Mouse (Mus musculus): Measurements from ENCODE around the gene Hspb1. TPM values are rescaled to one million over a fixed set of nuclear protein-coding genes. Genes with fewer than 3 reads are reported as not detected.
A peak's percentile ranks its signal among the peaks of the same experiment; 100 is the strongest.

Hspb1 gene
- total RNA-seq, 2 experiments from 2014 or later, result 16.7 to 22.4 TPM

DNA sequence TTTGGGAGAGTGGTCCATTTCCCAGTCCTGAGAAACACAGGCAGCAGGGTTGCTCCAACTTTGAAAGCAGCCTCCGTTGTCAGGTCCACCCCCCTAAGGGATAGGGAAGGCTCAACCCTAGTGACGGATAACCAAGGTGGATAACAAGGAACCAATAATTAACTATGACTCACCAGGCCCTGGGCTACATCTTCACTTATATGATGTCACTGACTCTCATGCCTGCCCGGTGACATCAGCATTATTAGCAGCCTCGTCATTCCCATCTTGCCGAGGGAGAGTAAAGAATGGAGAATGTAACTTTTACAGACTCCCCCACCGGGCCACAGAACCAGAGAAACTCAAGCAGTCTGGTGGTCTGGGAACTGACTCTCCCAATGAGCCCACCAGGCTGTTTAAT, 3.1 kb upstream of the Hspb1 start:
- DNase-seq (ENCODE audit: low spot score in 2 of 2), result no peak

DNA sequence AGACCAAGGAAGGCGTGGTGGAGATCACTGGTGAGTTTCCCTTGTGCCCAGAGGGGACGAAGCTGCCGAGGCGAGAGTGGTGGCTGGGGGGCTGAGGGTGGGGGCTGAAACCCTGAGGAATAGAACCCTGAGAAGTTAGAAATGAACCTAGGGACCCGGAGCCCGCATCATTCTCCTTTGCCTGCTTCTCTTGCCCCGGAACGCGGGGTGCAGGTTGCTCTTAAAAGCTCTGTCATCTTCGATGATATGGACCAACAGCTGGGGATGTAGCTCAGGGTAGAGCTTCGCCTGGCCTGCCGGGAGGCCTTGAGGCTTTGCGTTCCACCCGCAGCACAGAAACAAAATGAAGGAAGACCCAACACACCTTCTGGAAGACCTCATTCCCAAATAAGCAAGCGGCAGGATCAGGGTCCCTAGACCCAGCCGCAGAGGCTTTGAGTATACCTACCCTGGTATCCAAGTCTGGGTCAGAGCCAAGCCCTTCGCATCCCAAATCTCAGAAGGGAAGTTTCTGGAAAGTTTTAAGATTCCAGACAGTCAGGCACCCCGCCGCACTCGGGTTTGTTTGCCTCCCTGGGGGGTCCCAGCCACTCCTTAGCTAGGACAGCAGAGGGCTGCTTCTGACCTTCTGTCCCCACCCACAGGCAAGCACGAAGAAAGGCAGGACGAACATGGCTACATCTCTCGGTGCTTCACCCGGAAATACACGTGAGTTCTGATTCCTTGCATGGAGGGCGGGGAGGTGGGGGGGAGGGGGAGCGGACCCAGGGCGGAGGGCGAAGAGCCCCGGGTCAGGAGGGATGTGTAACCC, 891 bp downstream of the Hspb1 start:
- DNase-seq (ENCODE audit: low spot score in 2 of 2), result no peak

DNA sequence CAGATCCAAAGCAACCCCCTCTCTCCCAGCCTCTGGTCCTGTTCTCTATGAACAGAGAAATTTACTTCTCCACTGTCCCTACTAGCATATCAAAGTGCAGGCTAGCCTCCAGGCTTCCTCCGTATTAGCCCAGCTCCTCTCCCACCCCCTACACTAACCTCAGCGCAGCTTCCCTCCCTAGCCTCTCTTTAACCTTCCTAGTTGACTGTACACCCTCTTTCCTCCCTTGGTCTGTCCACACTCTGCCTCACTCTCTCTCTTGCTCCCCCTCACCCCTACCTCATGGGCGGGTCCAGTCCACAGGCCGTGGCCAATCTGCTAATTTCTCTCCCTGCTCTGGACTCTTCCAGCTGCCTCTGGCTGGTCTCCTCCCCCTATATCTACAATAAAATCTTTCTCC, 2.6 kb downstream of the Hspb1 start:
- no peak for DNase-seq (ENCODE audit: low spot score in 2 of 2)

DNA sequence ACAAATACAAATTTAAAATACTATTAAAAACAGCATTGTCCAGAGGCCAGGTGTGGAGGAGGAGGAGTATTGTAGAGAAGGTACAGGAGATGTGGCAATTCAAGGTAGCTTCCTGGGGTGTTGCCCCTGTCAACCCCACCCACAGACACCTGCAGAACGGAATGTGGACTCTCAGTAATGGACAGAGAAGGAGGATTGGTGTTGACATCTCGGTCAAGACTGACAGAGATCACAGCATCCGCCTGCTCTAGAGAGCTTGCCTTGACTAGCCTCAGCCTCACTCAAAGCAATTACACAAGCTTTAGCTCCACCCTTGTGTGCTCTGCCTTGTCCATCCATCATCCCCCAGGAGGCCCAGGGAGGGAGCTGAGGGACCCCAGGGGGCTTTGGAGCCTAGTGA, 3.2 kb downstream of the Hspb1 start:
- no peak for DNase-seq (ENCODE audit: low spot score in 2 of 2)

DNA sequence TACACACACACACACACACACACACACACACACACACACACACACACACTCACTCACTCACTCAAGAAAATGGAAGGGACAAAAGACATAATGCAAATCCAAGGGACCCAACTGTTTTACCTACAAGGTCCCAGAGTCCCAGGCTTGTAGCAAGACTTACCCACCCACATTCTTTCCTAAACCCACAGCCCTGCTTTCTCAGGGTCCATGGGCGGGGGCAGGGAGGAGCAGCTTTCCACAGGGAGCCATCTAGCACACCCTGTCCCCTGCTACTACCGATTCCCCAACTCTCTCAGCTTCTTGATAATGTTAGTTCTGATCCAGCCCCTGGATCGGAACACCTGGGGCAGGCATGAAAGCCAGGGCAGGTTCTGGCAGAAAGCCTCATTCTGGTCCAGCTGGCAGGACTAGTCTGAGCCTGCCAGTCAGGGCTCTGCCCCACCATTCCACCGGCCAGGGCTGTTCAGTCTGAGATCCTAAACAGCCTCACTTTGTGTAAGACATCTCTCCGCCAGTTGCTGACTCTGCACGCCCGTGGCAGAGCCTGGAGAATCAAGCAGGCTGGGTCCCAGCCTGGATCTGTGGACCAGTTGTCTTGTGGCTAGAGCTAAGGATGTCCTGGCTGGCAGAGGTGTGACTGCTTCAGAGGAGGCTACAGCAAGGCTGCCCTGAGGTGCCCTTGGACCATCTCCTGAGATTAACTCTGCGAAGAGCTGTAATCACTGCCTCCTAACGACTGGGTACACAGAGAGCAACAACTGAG, 5.1 kb downstream of the Hspb1 start:
- DNase-seq (ENCODE audit: low spot score in 2 of 2), result no peak

DNA sequence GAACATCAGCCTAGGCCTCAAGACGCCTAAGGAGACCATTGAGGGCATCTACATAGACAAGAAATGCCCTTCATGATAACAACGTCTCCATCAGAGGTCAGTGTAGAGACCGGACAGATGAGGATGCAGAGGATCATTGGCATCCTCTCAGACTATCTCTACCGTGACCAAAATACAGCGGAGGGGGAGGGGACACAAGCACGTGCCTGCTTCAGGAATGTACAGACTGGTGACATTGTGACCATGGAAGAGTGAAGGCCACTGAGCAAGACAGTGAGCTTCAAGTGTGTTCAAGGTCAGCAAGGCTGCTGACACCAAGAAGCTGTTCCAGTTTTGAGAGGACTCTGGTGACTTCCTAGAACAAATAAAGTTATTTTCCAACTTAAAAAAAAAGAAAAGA, 7.2 kb downstream of the Hspb1 start:
- no peak for DNase-seq (ENCODE audit: low spot score in 2 of 2)

DNA sequence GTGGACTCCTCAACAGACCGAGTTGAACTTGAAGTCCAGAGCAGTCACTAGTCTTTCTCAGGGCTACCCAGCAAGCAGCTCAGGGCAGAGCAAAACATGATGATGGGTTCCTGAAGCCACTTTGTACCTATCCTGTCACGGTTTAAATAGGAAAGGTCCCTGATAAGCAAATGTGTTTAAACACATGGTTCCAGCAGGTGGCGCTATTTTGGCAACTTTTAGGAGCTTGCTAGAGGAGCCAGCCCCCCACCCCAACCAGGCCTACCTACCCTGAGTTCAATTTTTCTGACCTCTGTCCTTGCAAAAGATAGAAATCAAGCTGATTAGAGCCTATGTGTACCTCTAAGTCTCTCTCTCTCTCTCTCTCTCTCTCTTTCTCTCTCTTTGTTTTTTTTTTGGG, 10.3 kb downstream of the Hspb1 start:
- peak in 1 of 2 experiments; percentile 71 for DNase-seq (ENCODE audit: low spot score in 2 of 2)

DNA sequence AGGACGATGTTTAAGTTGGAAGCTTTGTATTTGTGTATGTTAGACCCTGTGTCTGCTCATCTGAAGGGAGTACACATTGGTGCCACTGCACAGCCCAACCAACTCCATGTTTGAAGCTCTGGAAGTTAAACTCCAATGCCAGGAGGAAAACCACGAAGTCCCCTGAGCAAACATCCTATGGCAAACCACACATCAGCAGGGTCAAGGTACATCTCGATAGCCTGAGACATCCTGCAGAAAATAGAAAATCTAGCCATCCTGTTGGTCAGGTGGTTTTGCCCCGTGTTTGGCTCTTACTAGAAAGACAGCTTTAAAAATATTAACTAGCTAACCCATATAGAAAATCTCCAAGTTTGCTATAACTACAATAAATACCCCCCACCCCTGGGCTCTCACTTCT, 11.3 kb downstream of the Hspb1 start:
- DNase-seq (ENCODE audit: low spot score in 2 of 2), result no peak

DNA sequence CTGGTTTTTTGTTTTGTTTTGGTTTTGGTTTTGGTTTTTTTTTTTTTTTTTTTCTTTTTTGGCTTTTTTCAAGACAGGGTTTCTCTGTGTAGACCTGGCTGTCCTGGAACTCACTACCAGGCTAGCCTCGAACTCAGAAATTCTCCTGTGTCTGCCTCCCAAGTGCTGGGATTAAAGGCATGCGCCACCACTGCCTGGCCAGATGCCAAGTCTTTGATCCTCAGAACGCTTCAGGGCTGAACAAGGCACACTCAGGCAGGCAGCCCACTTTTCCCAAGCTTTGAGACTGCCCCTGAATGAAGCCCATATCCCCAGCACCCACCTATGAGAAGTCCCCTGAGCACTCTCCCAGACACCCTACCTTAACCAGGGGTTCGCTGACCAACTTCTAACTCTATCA, 12.1 kb downstream of the Hspb1 start:
- DNase-seq (ENCODE audit: low spot score in 2 of 2), result no peak

DNA sequence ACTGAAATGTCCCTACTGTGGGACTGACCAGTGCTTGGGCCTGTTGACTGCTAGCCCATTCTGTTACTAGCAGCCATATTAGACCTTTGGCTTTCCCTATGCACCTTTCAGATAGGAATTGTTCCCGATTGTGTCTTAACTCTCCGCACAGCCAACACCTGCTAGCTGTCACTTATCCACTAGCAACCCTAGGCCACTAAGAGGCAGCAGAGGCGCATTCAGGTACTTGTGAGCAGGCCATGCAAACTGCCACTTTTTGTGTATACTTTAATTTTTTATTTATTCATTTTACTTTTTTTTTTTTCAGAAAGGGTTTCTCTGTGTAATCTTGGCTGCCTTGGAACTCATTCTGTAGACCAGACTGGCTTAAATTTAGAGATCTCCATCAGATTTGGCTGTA, 13.0 kb downstream of the Hspb1 start:
- no peak for DNase-seq (ENCODE audit: low spot score in 2 of 2)

DNA sequence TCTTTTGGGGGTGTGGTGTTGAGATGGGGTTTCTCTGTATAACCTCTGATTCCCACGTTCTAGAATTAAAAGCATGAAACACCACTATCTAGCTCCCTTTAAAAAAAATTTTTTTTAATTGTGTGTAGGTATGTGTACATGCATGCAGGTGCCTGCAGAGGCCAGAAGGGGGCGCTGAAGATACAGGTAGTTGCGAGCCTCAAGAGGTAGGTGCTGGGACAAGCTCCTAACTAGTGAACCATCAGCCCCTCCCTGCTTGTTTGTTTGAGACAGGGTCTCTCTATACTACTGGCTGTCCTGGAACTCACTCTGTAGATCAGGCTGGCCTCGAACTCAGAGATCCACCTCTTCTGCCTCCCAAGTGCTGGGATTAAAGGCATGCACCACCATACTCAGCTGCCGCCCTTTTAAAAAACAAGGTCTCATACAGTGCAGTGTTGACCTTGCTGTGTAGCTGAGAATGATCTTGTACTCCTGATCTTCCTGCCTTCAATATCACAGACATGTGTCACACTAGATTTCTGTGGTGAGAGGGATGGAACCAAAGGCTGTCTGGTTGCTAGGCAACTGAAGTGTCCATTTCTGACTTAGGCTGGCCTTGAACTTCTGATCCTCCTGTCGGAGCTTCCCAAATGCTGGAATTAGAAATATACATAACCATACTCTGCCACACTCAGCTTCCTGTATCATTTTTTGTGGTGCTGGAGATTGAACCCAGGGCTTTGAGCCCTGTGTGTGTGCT, 13.8 kb downstream of the Hspb1 start:
- no peak for DNase-seq (ENCODE audit: low spot score in 2 of 2)

DNA sequence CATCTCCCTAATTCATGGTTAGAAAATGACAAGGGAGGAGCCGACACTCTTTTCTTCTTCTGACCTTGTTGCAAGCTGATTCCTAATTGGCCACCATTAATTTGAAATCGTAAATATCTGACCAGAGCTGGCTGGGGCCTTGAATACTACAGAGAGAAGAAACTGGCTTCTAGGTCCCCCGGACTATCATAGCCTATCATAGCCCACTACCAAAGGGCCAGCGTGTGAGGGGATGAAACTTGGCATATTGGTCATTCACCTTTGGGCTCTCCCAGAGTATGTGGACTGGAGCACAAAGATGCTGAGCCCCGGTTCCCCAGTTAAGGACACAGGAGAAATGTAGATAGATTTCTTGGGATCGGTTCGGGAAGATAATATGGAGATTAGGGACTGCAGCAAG, 15.3 kb downstream of the Hspb1 start:
- no peak for DNase-seq (ENCODE audit: low spot score in 2 of 2)

DNA sequence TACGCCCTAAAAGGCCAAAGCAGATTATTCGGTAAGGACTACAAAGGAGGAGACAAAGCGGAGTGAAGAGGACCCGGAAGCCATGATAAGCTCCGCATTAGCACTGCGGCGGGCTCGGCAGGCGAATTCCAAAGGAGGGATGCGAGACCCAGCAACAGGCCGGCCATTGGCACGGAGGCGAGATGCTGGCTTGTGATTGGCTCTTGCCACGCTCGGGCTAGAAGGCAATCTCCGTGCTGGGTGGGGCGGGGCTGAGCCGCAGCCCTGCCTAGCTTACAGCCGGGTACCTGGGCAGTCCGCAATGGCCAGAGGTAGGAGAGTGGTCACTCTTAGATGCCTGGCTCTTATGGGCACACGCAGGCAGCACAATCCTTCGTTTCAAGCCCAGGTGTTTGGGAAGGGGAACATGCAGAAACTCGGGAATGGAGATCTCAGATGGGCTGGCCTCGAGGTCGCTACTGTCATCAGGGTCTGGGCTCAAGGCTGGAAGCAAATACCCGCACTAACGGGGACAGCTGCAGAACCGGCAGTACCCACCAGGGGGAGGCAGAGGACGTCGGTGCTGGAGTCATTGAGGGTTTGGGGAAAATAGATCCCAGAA, 15.9 kb downstream of the Hspb1 start:
- peak; percentile 90 to 97 for DNase-seq (ENCODE audit: low spot score in 2 of 2)

DNA sequence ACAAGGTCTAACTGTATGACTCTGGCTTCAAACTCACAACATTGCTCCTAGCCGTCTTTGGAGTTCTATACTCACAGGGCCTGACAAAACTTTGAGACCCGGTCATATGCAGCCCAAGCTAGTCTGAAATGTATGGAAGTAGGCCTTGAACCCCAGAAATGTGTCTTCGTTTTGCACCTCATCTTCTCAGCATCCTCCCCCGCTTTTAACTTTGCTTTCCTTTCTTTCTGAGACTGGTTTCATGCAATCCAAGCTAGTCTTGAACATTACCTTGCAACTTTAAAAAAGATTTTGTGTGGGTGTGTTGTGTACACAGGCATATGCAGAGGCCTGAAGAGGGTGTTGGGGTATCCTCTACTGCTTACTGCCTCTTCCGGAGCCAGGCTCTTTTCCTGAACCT, 16.5 kb downstream of the Hspb1 start:
- DNase-seq (ENCODE audit: low spot score in 2 of 2), result no peak

DNA sequence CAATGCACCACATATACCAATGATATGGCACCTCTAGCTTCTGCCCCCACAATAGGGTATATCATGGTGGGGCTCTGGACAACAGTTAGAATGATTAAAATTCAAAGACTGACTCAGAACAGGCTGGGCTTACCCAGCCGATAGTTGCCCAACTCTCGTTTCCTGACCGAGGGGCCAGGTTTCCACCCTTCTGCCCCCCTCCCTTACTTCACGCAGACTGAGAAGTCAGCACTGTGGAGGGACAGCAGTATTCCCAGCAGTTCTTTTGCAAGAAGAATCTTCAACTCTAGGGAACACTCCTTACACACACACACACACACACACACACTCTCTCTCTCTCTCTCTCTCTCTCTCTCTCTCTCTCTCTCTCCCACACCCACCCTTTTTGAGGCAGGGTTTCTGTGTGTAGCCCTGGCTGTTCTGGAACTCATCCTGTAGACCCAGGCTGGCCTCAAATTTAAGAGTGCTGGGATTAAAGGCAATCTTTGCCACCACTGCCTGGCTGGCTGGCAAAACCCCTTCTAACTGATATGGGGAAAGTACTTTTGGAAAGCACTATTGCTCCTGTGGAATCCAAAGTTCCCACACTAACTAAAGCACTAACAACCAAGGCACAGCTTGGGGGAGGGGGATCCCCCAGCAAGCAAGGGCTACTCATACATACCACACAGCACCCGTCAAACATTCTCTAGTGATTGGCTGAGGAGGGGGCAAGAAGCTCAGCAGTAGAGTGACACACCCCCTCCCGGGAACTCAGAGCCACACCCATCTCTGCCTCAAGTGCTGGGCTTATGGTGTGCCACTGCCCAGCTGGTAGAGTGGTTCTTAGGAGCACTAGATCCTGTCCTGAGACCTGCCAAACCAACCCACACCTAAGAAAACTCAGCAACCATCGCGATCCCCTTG, 17.9 kb downstream of the Hspb1 start:
- no peak for DNase-seq (ENCODE audit: low spot score in 2 of 2)

DNA sequence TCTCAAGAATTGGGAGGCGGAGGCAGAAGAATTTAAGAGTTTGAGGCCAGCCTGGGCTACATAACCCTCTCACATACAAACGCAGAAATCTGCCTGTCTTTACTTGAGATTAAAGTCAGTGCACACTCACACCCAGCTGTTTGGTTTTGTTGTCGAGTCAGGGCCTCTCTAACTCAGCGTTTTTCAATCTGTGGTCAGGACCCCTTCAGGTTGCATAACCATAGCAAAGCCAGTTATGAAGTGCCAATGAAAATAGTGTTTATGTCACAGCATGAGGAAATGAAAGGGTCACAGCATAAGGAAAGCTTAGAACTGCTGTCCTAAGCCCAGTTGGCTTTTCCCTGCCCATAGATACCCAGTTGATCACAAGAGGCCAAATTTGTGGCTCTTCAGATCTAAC, 19.1 kb downstream of the Hspb1 start:
- no peak for DNase-seq (ENCODE audit: low spot score in 2 of 2)

DNA sequence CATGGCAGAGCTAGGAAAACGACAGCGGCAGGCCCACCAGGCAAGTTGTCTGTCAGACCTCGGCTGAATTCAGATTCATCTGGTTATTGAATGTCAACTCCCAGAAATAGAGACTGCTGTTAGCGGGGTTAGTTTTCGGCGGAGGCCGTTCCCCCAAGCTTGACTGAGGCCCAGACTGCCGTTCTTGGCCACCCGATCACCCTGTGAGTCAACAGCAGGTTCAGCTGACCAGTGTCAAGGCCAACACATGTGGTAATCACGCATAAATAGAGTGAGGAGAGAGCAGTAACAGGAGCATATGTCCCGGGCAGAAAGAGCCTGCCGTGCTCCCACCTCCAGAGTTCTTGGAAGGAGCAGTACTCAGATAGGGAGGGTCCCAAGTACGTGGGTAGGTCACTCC, 19.5 kb downstream of the Hspb1 start:
- DNase-seq (ENCODE audit: low spot score in 2 of 2), result no peak

DNA sequence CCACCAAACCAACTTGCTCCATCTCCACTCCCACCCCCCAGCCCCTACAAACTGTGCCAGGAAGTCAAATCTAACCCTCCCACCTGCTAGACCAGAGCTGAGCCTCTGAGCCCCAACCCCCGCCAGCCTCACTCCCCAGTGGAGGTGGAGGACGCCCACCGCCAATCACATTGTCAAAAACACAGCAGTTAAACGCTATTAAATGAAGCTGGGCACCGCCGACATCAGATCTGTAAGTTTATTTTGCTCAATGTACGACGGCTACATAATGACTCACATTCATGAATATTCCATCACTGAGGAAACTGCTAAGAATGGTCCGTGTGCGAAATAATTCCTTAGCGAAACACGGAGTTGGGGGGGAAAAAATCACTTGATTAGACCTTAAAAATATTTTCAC, 20.5 kb downstream of the Hspb1 start:
- DNase-seq (ENCODE audit: low spot score in 2 of 2), result peak in 1 of 2 experiments; percentile 67

DNA sequence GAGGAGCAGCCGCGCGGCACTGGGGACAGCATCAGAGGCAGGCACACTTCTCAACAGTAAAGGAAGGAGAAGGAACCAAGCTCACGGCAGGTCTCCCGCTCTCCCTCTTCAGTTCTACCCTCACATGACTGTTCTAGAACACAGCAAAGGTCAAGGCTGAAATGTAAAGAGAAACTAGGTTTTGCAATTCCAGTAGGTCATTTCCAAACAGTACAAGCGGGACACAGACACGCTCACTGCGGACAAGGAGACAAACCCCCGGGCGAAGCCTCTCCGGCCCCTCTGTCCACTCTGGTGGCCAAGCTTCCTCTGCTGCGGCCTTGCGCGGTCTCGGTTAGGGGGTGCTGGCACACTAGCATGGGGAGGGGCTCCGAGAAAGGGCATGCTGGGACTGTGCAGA, 21.3 kb downstream of the Hspb1 start:
- peak in 1 of 2 experiments; percentile 9 for DNase-seq (ENCODE audit: low spot score in 2 of 2)

DNA sequence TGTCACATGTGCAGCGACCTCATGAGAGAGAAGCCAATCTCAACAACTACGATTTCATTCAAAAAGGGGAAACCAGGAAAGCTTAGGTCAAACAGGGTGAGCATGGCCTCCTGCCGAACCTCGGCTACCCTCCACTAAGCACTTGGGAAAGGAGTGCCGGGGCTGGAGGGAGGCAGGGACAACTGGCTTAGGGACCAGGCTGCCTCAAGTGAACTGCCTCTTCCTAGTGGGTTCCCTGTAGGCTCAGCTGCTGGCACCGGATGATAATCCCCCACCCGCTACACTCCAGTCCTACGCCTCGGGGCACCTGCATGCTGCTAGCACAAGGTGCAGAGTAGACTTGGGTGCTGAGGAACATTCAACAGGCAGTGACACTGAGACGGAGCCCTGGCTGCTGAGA, 21.9 kb downstream of the Hspb1 start:
- no peak for DNase-seq (ENCODE audit: low spot score in 2 of 2)

DNA sequence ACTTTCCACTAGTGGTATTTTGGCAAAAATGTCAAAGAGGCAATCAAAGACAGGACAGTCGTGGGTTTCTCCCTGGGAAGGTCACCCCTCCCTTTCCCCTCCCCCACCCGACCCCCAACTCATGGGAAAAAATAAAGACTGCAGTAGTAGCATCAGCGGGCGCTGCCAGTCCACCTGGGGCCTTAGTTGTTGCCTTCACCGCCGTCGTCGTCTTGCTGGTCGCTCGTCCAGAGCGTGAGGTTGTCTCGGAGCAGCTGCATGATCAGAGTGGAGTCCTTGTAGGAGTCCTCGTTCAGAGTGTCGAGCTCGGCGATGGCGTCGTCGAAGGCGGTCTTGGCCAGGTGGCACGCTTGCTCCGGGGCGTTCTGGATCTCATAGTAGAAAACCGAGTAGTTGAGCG, 23.1 kb downstream of the Hspb1 start:
- peak in 1 of 2 experiments; percentile 6 for DNase-seq (ENCODE audit: low spot score in 2 of 2)

All from layer of hippocampus, adult 18-20 months (tissue).